Mouse (Mus musculus): ENCODE results near the gene A730061H03Rik. TPM values are rescaled to one million over a fixed set of nuclear protein-coding genes. Genes with fewer than 3 reads are reported as not detected.
A peak's percentile ranks its signal among the peaks of the same experiment; 100 is the strongest.

The A730061H03Rik gene
- polyA plus RNA-seq, 1 experiment from 2014 or later: 1.2 TPM

- WGBS: 69% methylated on average over 11 of the region's 16 CpGs
- 0 out of 2 replicates have a peak, but pooled peaks cover 3% of the 10 kb centered on the region for H3K4me1 ChIP-seq (ENCODE audit: control insufficient read depth, insufficient read depth, low read length)
- no peak overlapping the region for H3K9ac ChIP-seq (ENCODE audit: low read depth, low read length)
- H3K27me3 ChIP-seq (replicated peaks; ENCODE audit: control insufficient read depth, insufficient read depth, low read length): no peaks in the 10 kb centered on the region
- no peak overlapping the region for H3K4me3 ChIP-seq (ENCODE audit: low read depth, low read length)
- ATAC-seq (ENCODE audit: low read depth): no peak
- DNase-seq (ENCODE audit: low spot score): no peak
- peaks cover 15% of the 10 kb centered on the region for H3K36me3 ChIP-seq (ENCODE audit: control insufficient read depth, insufficient read depth, low read length)
- no peaks in the 10 kb centered on the region for H3K9me3 ChIP-seq (ENCODE audit: control insufficient read depth, low read length)
- no peak overlapping the region for H3K4me2 ChIP-seq (ENCODE audit: low read depth, low read length)
- H3K27ac ChIP-seq (replicated peaks; ENCODE audit: low read depth, low read length): no peak overlapping the region
Observed at GRCm38 (mm10) chr14:55576376-55576775, 16.2 kb upstream of the A730061H03Rik start.

- H3K4me2 ChIP-seq (ENCODE audit: low read depth, low read length): no peak overlapping the region
Observed at GRCm38 (mm10) chr14:55575711-55576110, 15.5 kb upstream of the A730061H03Rik start.

GRCm38 (mm10) chr14:55575302-55575701 lies 15.1 kb upstream of the A730061H03Rik start, which contains the start of gene Fitm1:
Gene Fitm1 (plus strand): TSS chr14:55575617.
- peak; percentile 41; the same call in 1 of the 2 replicates for ATAC-seq (ENCODE audit: low read depth)
- Histone ChIP-seq H3K27ac (replicated peaks; ENCODE audit: low read depth, low read length) (no peak within 1 kb of the TSS), H3K4me3 (ENCODE audit: low read depth, low read length) (peak within 1 kb of the TSS; percentile 20), H3K36me3 (ENCODE audit: control insufficient read depth, insufficient read depth, low read length) (peaks cover 4% of the 10 kb centered on the region; the same call in 1 of the 2 replicates), H3K4me2 (ENCODE audit: low read depth, low read length) (no peak within 1 kb of the TSS), H3K4me1 (ENCODE audit: control insufficient read depth, insufficient read depth, low read length) (0 out of 2 replicates have a peak, but pooled peaks cover 3% of the 10 kb centered on the region), H3K9me3 (ENCODE audit: control insufficient read depth, low read length) (no peaks in the 10 kb centered on the region), H3K27me3 (replicated peaks; ENCODE audit: control insufficient read depth, insufficient read depth, low read length) (no peaks in the 10 kb centered on the region), H3K9ac (ENCODE audit: low read depth, low read length) (0 out of 2 replicates have a peak within 1 kb of the TSS, but pooled peaks have one; percentile 35)
- peak; percentile 51 for DNase-seq (ENCODE audit: low spot score)
- WGBS: 67% methylated on average over 8 of the region's 8 CpGs

More at GRCm38 (mm10) chr14:55575711-55576110, 15.5 kb upstream of the A730061H03Rik start:
- ATAC-seq (ENCODE audit: low read depth) (no peak), DNase-seq (ENCODE audit: low spot score) (no peak)
- no peaks in the 10 kb centered on the region for H3K27me3 ChIP-seq (replicated peaks; ENCODE audit: control insufficient read depth, insufficient read depth, low read length)
- H3K4me3 ChIP-seq (ENCODE audit: low read depth, low read length): peak overlapping the region; percentile 20
- 0 out of 2 replicates have a peak overlapping the region, but pooled peaks have one; percentile 35 for H3K9ac ChIP-seq (ENCODE audit: low read depth, low read length)
- H3K36me3 ChIP-seq (ENCODE audit: control insufficient read depth, insufficient read depth, low read length): peaks cover 8% of the 10 kb centered on the region; the same call in 1 of the 2 replicates
- 55% methylated on average over 13 of the region's 13 CpGs for WGBS
- H3K27ac ChIP-seq (replicated peaks; ENCODE audit: low read depth, low read length): no peak overlapping the region
- H3K9me3 ChIP-seq (ENCODE audit: control insufficient read depth, low read length): no peaks in the 10 kb centered on the region
- H3K4me1 ChIP-seq (ENCODE audit: control insufficient read depth, insufficient read depth, low read length): 0 out of 2 replicates have a peak, but pooled peaks cover 3% of the 10 kb centered on the region

GRCm38 (mm10) chr14:55571760-55572159 lies 11.6 kb upstream of the A730061H03Rik start:
- no peak for DNase-seq (ENCODE audit: low spot score)
- Histone ChIP-seq H3K4me2 (ENCODE audit: low read depth, low read length) (no peak overlapping the region), H3K9me3 (ENCODE audit: control insufficient read depth, low read length) (no peaks in the 10 kb centered on the region), H3K4me1 (ENCODE audit: control insufficient read depth, insufficient read depth, low read length) (no peaks in the 10 kb centered on the region), H3K4me3 (ENCODE audit: low read depth, low read length) (no peak overlapping the region), H3K9ac (ENCODE audit: low read depth, low read length) (no peak overlapping the region), H3K27ac (replicated peaks; ENCODE audit: low read depth, low read length) (no peak overlapping the region), H3K36me3 (ENCODE audit: control insufficient read depth, insufficient read depth, low read length) (peaks cover 22% of the 10 kb centered on the region; the same call in 1 of the 2 replicates), H3K27me3 (replicated peaks; ENCODE audit: control insufficient read depth, insufficient read depth, low read length) (no peaks in the 10 kb centered on the region)
- no peak for ATAC-seq (ENCODE audit: low read depth)

- WGBS: 82% methylated on average over 2 of the region's 2 CpGs
- H3K36me3 ChIP-seq (ENCODE audit: control insufficient read depth, insufficient read depth, low read length): peaks cover 33% of the 10 kb centered on the region
- ATAC-seq (ENCODE audit: low read depth): no peak
Observed at GRCm38 (mm10) chr14:55570588-55570987, 10.4 kb upstream of the A730061H03Rik start.

GRCm38 (mm10) chr14:55567496-55567895 lies 7.3 kb upstream of the A730061H03Rik start:
- DNase-seq (ENCODE audit: low spot score) (no peak), ATAC-seq (ENCODE audit: low read depth) (no peak)
- Histone ChIP-seq H3K27me3 (replicated peaks; ENCODE audit: control insufficient read depth, insufficient read depth, low read length) (no peaks in the 10 kb centered on the region), H3K36me3 (ENCODE audit: control insufficient read depth, insufficient read depth, low read length) (peaks cover 58% of the 10 kb centered on the region), H3K4me1 (ENCODE audit: control insufficient read depth, insufficient read depth, low read length) (no peaks in the 10 kb centered on the region), H3K9me3 (ENCODE audit: control insufficient read depth, low read length) (no peaks in the 10 kb centered on the region), H3K4me3 (ENCODE audit: low read depth, low read length) (no peak overlapping the region), H3K4me2 (ENCODE audit: low read depth, low read length) (no peak overlapping the region), H3K27ac (replicated peaks; ENCODE audit: low read depth, low read length) (no peak overlapping the region), H3K9ac (ENCODE audit: low read depth, low read length) (no peak overlapping the region)
- WGBS: 90% methylated on average over 3 of the region's 3 CpGs

More at GRCm38 (mm10) chr14:55570588-55570987, 10.4 kb upstream of the A730061H03Rik start:
- Histone ChIP-seq H3K9ac (ENCODE audit: low read depth, low read length) (no peak overlapping the region), H3K4me2 (ENCODE audit: low read depth, low read length) (no peak overlapping the region), H3K27me3 (replicated peaks; ENCODE audit: control insufficient read depth, insufficient read depth, low read length) (no peaks in the 10 kb centered on the region), H3K27ac (replicated peaks; ENCODE audit: low read depth, low read length) (no peak overlapping the region), H3K9me3 (ENCODE audit: control insufficient read depth, low read length) (no peaks in the 10 kb centered on the region), H3K4me1 (ENCODE audit: control insufficient read depth, insufficient read depth, low read length) (no peaks in the 10 kb centered on the region), H3K4me3 (ENCODE audit: low read depth, low read length) (no peak overlapping the region)
- DNase-seq (ENCODE audit: low spot score): no peak

GRCm38 (mm10) chr14:55565748-55566147 lies 5.5 kb upstream of the A730061H03Rik start:
- Histone ChIP-seq H3K36me3 (ENCODE audit: control insufficient read depth, insufficient read depth, low read length) (peaks cover 58% of the 10 kb centered on the region), H3K4me1 (ENCODE audit: control insufficient read depth, insufficient read depth, low read length) (peaks cover 8% of the 10 kb centered on the region), H3K9ac (ENCODE audit: low read depth, low read length) (no peak overlapping the region)

GRCm38 (mm10) chr14:55563249-55563648 lies 3.0 kb upstream of the A730061H03Rik start:
- Histone ChIP-seq H3K4me3 (ENCODE audit: low read depth, low read length) (no peak overlapping the region), H3K27ac (replicated peaks; ENCODE audit: low read depth, low read length) (no peak overlapping the region), H3K4me2 (ENCODE audit: low read depth, low read length) (no peak overlapping the region), H3K36me3 (ENCODE audit: control insufficient read depth, insufficient read depth, low read length) (peaks cover 50% of the 10 kb centered on the region), H3K9me3 (ENCODE audit: control insufficient read depth, low read length) (no peaks in the 10 kb centered on the region), H3K4me1 (ENCODE audit: control insufficient read depth, insufficient read depth, low read length) (peaks cover 8% of the 10 kb centered on the region), H3K9ac (ENCODE audit: low read depth, low read length) (no peak overlapping the region), H3K27me3 (replicated peaks; ENCODE audit: control insufficient read depth, insufficient read depth, low read length) (no peaks in the 10 kb centered on the region)
- WGBS: 84% methylated on average over 11 of the region's 11 CpGs
- ATAC-seq (ENCODE audit: low read depth) (no peak), DNase-seq (ENCODE audit: low spot score) (no peak)

More at GRCm38 (mm10) chr14:55565748-55566147, 5.5 kb upstream of the A730061H03Rik start:
- WGBS: 84% methylated on average over 3 of the region's 3 CpGs
- Histone ChIP-seq H3K4me3 (ENCODE audit: low read depth, low read length) (no peak overlapping the region), H3K4me2 (ENCODE audit: low read depth, low read length) (no peak overlapping the region), H3K27me3 (replicated peaks; ENCODE audit: control insufficient read depth, insufficient read depth, low read length) (no peaks in the 10 kb centered on the region), H3K27ac (replicated peaks; ENCODE audit: low read depth, low read length) (no peak overlapping the region), H3K9me3 (ENCODE audit: control insufficient read depth, low read length) (no peaks in the 10 kb centered on the region)
- DNase-seq (ENCODE audit: low spot score) (no peak), ATAC-seq (ENCODE audit: low read depth) (no peak)

- no peak for DNase-seq (ENCODE audit: low spot score)
- no peak overlapping the region for H3K27ac ChIP-seq (replicated peaks; ENCODE audit: low read depth, low read length)
- peak overlapping the region; percentile 70; the same call in 1 of the 2 replicates for H3K4me3 ChIP-seq (ENCODE audit: low read depth, low read length)
- 81% methylated on average over 10 of the region's 10 CpGs for WGBS
- ATAC-seq (ENCODE audit: low read depth): no peak
- H3K9ac ChIP-seq (ENCODE audit: low read depth, low read length): no peak overlapping the region
- H3K9me3 ChIP-seq (ENCODE audit: control insufficient read depth, low read length): no peaks in the 10 kb centered on the region
- H3K4me2 ChIP-seq (ENCODE audit: low read depth, low read length): peak overlapping the region; percentile 65
- peaks cover 38% of the 10 kb centered on the region for H3K36me3 ChIP-seq (ENCODE audit: control insufficient read depth, insufficient read depth, low read length)
- H3K27me3 ChIP-seq (replicated peaks; ENCODE audit: control insufficient read depth, insufficient read depth, low read length): no peaks in the 10 kb centered on the region
- H3K4me1 ChIP-seq (ENCODE audit: control insufficient read depth, insufficient read depth, low read length): peaks cover 8% of the 10 kb centered on the region
Observed at GRCm38 (mm10) chr14:55561860-55562259, 1.7 kb upstream of the A730061H03Rik start.
